Mouse (Mus musculus) ES-Bruce4 (cell line): ENCODE measurements around the gene Pom121l2.

ENCODE experiments used
- CTCF ChIP-seq: IDR thresholded peaks from one replicate; pipeline ENCODE4 v1.8.1; 2011; ENCODE audit warnings: low read depth, low read length
- POLR2A ChIP-seq: IDR thresholded peaks from one replicate; pipeline ENCODE4 v1.8.1; 2011; ENCODE audit warnings: low read length; ENCODE audit not compliant: insufficient read depth

DNA sequence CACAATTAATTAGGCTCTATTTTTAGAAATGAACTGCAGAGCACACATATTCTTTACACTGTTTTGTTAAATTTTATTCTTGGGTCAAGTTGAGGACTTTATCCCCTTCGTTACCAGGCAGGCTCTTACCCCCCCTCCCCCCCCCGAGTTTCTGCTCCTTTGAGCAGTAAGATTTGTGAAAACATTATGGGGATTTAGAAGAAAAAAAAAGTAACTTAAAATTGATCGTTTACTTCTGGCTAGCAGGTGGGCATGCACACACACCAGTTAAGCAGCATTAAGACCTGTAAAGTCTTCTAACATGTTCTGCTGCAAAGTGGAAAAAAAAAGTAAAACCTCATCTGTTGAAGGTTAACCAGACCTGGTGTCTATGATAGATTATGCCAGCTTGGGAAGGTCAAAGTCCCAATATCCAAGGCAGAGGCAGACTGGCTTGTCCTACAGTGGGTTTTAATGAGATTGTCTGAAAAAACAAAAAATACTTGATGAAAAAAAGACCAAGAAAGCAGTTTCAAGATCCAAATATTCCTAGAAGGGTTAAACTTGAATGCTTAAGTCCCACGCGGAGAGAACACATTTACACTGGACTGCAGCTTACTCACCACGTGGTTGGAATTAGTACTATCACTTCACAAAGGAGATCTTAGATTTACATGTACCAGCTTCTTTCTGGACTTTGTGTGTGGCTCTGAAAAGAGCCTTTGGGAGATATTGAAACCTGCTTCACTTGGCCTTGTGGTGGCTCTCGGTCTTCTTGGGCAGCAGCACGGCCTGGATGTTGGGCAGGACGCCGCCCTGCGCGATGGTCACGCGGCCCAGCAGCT is 53.7 kb downstream of the Pom121l2 start:
- TF ChIP-seq CTCF (no peak), POLR2A (no peak)
